Mouse (Mus musculus) neutrophil, adult 5-6 weeks (primary cell): Measurements from ENCODE around the gene Lrrc42. TPM values are rescaled to one million over a fixed set of nuclear protein-coding genes. Genes with fewer than 3 reads are reported as not detected.

Source experiments
- ATAC-seq: fragments of 151-379, 151-347 bp; 2 replicates; pipeline ENCODE4 v1.8.0; 2017; ENCODE audit warnings: mild to moderate bottlenecking, moderate TSS enrichment; ENCODE audit not compliant: insufficient number of reproducible peaks, poor library complexity, low FRiP score, severe bottlenecking; ENCODE audit errors: extremely low read depth
- total RNA-seq: library from RNA; stranded (forward); fragments of 200-1000 nt; gene quantifications from 2 replicates; pipeline ENCODE4 v1.2.3, GENCODE M21; 2017

Lrrc42 gene
- total RNA-seq, 1 experiment from 2014 or later: 7.9 TPM

DNA sequence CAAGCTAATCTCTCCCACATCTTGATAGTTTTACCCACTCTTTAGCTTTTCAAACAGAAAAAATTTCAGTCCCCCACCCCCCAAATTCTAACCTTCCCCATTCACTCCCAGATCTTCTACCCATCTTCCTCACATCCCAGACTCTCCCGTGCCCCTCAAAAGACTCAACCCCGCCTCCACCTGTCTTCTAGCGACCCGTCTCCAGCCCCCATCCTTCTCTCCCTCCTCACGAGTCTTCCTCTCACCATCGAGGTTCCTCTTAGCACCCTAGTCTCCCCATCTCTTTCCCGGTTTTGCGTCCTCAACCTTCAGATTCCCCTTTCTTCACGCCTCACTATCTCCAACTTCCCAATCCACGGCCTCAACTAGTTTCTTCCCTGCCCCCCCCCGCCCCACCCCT is 810 bp downstream of the Lrrc42 start:
- no peak for ATAC-seq

DNA sequence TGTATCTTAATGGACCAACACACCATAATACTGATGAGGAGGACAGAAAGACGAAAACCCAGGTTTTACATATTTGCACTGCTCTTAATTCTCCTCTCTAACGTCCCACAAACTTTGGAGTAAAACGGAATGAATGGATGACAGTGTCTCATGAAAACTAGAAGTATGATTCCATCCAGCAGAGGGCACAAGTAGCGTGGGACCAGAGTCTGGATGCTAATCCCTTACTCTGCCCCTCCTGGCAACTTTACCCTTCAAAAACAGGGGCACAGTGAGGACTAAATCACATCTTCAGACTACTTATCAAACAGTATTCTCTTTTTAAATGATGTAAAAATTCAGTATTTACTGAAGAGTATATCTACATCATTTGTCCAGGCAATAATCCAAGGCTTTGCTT is 2.8 kb downstream of the Lrrc42 start:
- peak; percentile 18; the same call in 1 of the 2 replicates for ATAC-seq

GRCm38 (mm10) chr4:107249471-107249870 is 3.9 kb downstream of the Lrrc42 start:
- no peak for ATAC-seq

DNA sequence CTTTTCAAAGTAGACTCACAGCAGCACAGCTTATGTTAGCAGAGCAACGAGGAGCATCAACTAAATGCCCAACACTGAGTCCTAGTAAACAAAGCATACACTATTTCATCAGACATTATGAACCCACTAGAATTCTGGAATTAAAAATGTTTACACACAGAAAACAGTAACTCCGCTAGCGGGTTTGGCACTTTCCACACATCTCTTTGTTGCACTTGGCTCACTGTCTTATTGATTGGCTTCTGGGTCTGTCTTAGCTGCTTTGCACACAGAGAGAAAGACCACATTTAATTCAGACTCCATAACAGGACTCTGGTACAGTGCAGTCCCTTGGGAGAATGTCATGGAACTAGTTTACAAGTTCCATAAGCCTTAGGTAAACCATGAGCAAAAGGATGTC is 5.3 kb downstream of the Lrrc42 start:
- ATAC-seq: no peak

DNA sequence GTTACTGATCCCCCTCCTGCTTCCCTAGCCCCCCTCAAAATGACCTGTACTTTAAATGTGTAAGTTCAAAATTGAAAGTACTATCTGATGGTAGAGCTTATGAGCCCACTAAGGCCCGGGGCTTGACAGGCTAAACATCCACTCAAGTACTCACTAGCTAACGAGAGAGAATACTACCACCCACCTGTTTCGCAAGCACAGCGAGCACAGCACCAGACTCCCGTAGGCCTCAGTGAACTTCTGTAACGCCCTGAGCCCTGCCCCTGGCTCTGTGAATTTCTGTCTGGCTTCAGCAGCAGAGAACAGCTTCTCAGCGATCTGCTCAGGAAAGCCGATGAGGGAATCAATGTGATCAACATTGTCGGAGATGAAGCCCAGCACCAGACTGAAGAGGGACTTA is 6.2 kb downstream of the Lrrc42 start:
- ATAC-seq: no peak

DNA sequence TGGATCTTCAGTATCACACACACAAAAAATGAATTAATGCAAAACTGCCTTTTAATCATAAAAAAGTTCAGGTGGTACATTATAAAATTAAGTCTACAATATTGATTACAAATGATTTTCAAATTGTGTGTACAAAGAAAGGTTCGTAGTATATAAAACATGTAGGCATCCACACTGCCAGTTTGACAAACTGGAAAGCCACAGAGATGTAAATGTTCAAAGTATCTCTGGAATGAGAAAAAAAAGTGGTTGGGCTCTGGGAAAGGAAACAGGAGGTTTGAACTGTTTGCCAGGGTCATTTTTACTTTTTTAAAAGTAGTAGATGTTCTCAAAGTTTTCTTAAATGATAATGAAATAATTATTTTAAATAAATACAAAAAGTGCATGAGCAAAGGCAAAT is 7.3 kb downstream of the Lrrc42 start:
- ATAC-seq: no peak

DNA sequence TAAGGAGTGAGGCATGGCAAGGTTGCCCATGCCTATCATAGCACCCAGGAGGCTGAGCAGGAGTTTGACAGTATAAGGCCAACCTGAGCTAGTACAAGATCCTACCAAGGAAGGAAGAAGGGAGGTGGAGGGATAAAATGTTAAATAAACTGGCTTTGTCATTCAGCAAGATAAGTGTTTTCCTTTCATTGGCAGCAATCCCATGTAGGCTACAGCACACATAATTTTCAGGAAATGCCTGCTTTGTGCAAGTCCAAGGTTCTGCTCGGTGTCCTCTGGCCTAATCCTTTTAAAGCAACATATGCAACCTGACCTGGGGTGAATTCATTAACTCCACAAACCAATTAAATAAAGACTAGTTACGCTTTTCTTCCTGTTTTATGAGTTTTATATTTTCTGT is 8.0 kb downstream of the Lrrc42 start:
- no peak for ATAC-seq

DNA sequence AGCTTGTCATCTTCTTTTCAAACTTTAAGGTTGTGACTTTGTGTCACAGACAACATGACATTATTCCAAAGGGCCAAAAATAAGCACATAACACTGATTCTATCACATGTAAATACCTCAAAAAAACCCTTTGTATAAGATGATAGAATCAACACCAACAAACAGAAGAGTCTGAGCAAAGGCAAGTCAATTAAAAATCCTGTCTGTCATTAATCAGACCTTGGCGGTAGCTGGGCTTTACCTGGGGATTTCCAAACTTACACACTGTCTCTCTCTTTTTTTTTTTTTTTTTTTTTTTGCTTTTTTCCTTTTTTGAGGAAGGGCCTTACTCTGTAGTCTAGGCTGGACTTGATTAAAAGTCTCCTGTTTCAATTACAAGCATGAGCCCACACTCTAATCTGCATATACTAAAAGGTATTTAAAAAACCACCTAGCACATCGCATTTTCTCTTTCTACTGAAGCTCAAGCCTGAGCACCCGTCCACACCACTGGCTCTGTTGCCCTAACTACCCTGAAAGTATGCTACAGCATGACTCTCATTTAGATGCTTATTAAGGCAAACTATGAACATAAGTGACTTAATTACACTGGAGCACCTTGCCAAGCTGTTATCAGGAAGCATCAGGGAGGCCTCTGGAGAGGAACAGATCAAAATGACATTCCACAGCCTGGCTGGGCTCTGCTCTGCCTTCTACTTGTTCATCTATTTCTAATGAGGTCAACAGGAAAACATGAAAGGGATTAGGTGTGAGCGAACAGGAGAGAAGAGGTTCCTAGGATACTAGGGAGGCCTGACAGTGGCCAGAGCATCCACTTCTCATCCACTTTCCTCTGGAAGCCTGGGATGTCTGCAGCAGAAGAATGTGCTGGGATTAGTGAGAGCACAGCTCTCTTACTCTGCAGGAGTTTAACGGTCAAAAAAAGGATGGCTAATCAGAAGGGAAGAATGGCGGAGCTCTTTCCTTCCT is 9.7 kb downstream of the Lrrc42 start:
- no peak for ATAC-seq

DNA sequence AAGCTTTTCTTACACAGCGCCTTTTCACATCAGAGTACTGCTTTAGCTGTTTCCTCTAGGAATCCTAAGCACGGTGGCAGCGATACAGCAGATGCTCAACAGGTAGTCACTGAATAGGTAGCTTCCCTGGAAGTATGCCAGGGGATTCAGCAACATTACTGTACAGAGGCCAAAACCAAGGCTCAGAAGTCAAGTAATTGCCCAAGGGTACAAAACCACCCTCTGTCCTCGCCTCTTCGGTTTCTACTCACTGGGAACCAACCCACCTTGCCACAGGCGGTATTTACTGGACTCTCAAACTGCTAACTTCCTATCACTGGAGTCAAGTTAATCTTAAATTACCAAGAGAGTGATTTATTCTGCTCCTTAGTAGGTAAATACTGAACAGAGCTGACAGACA is 13.1 kb downstream of the Lrrc42 start:
- ATAC-seq: no peak

DNA sequence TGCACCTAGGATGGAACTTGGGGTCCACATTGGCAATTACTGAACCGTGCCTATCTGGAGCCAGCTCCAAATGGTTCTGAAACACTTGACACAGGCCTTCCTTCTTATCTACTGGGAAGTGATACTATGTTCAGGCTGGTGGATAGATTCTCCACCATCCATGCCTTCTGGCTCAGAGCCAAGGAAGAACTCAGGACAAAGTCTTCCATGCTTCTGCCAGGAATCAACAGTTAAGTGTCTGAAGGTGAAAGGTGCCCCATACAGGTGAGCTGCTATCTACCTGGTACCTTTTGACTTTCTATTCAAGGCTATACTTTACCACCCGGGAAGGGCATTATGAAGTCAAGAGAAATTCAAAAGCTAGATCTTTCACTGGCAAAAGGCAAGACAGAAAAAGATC is 15.1 kb downstream of the Lrrc42 start:
- no peak for ATAC-seq

GRCm38 (mm10) chr4:107232219-107232618 is 21.1 kb downstream of the Lrrc42 start:
- ATAC-seq: no peak

DNA sequence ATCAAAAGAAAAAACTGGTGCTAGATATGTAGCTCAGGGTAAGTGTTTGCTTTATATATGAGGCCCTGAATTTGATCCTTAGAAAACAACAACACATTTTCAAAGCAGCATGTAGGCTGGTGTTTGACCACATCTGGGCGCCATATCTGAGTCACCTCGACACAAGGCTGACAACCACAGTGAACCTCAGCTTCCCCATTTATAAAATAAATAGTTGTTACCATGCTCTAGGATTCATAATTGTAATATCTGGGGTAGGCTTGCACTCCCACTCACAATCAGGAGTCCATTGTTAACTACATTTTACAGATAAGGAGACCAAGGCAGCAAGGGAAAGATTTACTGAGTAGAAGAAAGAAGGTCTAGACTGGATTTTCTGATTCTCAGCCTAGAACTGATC is 27.0 kb downstream of the Lrrc42 start:
- no peak for ATAC-seq

DNA sequence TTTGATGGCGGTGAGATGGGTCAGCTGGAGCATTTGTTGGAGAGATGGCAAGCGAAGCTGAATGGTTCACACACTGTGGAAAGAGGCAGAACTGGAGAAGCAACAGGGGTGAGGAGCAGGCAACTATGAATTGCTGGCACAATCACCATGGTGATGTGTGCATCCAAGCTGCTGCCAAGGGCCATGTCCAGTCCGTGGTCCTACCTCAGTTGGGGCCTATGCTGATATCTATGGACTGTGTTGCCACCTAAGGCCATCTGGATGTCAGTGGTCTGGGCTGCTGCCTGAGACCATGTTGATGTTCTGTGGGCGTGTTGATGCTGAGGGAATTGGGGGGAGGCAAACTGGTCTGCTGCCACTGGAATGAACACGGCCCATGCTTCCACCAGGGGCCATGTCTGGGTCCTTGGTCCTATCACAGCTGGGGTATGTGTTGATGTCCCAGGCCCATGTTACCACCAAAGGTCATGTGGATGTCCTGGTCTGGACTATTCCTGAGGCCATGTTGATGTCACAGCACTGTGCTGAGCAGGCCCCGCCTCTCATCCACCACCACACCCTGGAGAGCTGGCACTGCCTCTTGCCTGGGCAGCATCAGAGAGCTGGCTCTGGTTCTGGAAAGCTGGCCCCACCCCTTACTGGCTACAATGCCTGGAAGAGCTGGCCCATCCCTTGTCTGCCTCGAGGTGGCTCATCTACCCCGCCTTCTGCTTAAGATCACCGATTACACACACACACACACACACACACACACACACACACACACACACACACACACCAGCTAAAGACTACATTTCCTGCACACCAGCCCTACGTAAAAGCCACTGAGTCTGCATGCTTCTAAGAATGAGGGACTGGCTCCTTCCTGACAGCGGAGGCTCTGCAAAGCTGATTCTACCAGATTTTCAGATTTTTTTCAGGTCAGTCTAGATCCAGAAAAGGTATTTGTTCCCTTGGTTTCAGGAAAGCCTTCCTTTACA is 29.8 kb downstream of the Lrrc42 start:
- ATAC-seq: no peak

DNA sequence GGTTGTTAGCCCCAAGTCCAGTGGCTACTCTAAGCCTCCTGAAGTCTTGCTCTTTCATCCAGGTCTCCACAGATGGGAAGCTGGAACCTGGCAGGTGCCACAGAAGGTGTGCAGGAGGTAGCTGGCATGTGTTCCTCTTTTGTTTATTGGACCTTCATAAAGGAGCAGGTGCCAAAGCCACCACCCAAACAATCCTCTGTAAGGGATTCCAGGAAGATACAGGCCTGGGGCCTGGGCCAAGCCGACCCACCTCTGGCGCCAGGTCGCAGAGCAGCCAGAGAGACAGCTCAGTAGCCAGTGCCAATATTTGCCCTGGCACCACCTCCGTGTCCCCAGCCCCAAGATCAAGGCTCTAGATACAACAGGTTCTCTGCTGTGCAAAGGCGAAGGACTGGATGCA is 31.8 kb downstream of the Lrrc42 start:
- ATAC-seq: no peak

GRCm38 (mm10) chr4:107217574-107217973 is 35.8 kb downstream of the Lrrc42 start:
- ATAC-seq: no peak

GRCm38 (mm10) chr4:107213279-107214011 is 39.9 kb downstream of the Lrrc42 start:
- no peak for ATAC-seq

- ATAC-seq: no peak
Measured at GRCm38 (mm10) chr4:107211936-107212335, 41.4 kb downstream of the Lrrc42 start.

- no peak for ATAC-seq
Measured at GRCm38 (mm10) chr4:107211465-107211864, 41.9 kb downstream of the Lrrc42 start.

DNA sequence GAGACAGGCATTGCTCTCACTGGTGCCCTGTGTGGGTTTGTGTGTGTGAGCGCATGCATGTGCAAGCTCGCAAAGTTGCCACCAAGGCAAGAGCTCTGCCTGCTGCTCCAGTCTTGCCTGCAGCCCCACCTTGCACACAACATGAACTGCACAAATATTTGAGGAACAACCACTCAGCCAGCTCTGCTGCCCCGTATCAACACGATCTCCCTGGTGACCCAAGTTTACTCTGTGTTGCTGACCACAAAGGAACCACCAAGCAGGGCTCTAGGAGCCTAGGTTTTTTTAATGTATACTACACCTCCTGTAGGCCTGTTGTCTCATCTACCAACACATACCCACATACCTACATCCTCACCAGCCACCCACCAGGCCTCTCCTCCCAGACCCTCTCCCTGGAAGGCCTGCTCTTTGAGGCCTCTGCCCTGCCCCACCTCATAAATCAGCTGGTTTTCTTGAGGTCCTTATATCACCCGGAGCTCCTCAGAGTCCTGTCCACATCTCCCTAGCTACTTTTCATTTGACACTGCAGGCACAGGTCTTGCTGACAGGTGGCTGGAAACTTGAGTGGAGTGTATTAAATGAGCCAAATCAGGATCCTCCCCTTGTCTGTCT is 42.7 kb downstream of the Lrrc42 start:
- ATAC-seq: no peak
